Mouse (Mus musculus) heart, embryonic 12.5 days (tissue): Measurements from ENCODE around the gene Wnt10b. TPM values are rescaled to one million over a fixed set of nuclear protein-coding genes. Genes with fewer than 3 reads are reported as not detected.

Experiments used
- ATAC-seq: fragments of 200-750 bp; cut with Nextera tagmentation; 2 replicates; pipeline ENCODE4 v1.8.0; 2017; ENCODE audit warnings: moderate TSS enrichment, moderate library complexity; ENCODE audit not compliant: insufficient number of reproducible peaks, low FRiP score
- H3K27ac ChIP-seq: fragments of 300-500 bp; sonication (generic); 2 replicates; pipeline ENCODE4 v1.5.1; 2016; ENCODE audit warnings: mild to moderate bottlenecking, moderate library complexity; ENCODE audit not compliant: poor library complexity, severe bottlenecking
- H3K27me3 ChIP-seq: fragments of 300-500 bp; sonication (generic); replicated peaks from 2 replicates; pipeline ENCODE4 v1.6.1; 2016; ENCODE audit warnings: mild to moderate bottlenecking, moderate library complexity
- H3K36me3 ChIP-seq: fragments of 300-500 bp; sonication (generic); 2 replicates; pipeline ENCODE4 v1.6.1; 2016; ENCODE audit warnings: mild to moderate bottlenecking, moderate library complexity
- H3K4me1 ChIP-seq: fragments of 300-500 bp; sonication (generic); replicated peaks from 2 replicates; pipeline ENCODE4 v1.6.1; 2016; ENCODE audit warnings: mild to moderate bottlenecking
- H3K4me2 ChIP-seq: fragments of 300-500 bp; sonication (generic); 2 replicates; pipeline ENCODE4 v1.6.1; 2016; ENCODE audit warnings: mild to moderate bottlenecking, moderate library complexity
- H3K4me3 ChIP-seq: fragments of 300-500 bp; sonication (generic); 2 replicates; pipeline ENCODE4 v1.5.1; 2016; ENCODE audit warnings: mild to moderate bottlenecking
- H3K9ac ChIP-seq: fragments of 300-500 bp; sonication (generic); 2 replicates; pipeline ENCODE4 v1.6.1; 2016; ENCODE audit warnings: mild to moderate bottlenecking, moderate library complexity
- H3K9me3 ChIP-seq: fragments of 300-500 bp; sonication (generic); replicated peaks from 2 replicates; pipeline ENCODE4 v1.6.1; 2016; ENCODE audit warnings: mild to moderate bottlenecking, moderate library complexity
- WGBS: fragments of 180-500 bp; shearing (Covaris S2); methylation state at CpG from one replicate; pipeline ENCODE4 v1.1.7; 2016; 5-methylcytosine and 5-hydroxymethylcytosine counted together
- polyA plus RNA-seq: library from polyadenylated mRNA; unstranded; fragments of >200 nt; fragmentation: Nextera tagmentation; extraction: Ambion mirVana; gene quantifications from 2 replicates; pipeline ENCODE4 v1.2.1, GENCODE M21; 2016

Wnt10b gene
- polyA plus RNA-seq, 1 experiment from 2014 or later, result not detected

DNA sequence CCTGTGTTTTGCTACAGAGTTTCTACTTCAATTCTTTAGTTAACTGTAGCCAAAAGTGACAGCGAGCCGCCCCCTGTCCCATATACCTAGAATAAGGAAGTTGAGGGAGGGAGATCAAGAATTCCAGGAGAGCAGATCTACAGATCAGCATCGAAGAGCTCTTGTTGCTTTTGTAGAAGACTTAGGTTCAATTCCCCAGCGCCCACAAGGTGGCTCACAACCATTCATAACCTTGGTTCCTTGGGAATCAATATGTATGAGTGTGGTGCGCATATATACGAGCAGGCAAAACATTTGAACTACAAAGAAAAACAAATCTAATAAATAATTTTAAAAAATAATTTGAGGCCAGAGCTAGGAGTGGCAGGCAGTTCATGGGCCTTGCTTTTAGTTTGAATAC is 3.2 kb upstream of the Wnt10b start:
- Histone ChIP-seq H3K4me3 (no peak overlapping the region), H3K36me3 (no peaks in the 10 kb centered on the region), H3K9me3 (peaks cover 4% of the 10 kb centered on the region), H3K27ac (no peak overlapping the region), H3K9ac (no peak overlapping the region), H3K4me1 (peaks cover 40% of the 10 kb centered on the region), H3K27me3 (peaks cover 81% of the 10 kb centered on the region), H3K4me2 (no peak overlapping the region)
- WGBS, result 27% methylated on average over 6 of the region's 6 CpGs
- no peak for ATAC-seq

DNA sequence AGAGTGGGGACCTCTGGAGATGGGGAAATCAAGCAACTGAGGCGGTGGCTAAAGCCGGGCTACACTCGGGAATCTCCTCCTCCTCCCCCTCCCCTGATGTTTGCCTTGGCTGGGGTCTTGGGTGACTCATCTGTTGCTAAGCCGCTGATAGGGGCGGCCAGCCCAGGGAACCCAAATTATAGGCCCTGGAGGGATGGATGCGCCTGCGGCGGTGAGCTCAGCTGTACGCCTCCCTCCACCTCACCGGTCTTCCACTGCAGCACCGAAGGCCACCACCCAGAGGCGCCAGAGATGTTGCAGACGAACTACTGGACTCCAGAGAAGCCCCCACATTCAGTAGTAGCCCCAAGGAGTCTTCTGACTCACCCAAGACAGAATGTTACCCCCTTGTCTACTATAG is 2.6 kb upstream of the Wnt10b start:
- no peaks in the 10 kb centered on the region for H3K36me3 ChIP-seq
- H3K27ac ChIP-seq, result no peak overlapping the region
- H3K4me2 ChIP-seq, result peak overlapping the region; percentile 22; the same call in 1 of the 2 replicates
- peaks cover 42% of the 10 kb centered on the region for H3K4me1 ChIP-seq
- WGBS, result 4% methylated on average over 13 of the region's 13 CpGs
- no peak overlapping the region for H3K9ac ChIP-seq
- H3K27me3 ChIP-seq, result peaks cover 83% of the 10 kb centered on the region
- no peak overlapping the region for H3K4me3 ChIP-seq
- ATAC-seq, result no peak
- H3K9me3 ChIP-seq, result no peaks in the 10 kb centered on the region; the same call in 1 of the 2 replicates

DNA sequence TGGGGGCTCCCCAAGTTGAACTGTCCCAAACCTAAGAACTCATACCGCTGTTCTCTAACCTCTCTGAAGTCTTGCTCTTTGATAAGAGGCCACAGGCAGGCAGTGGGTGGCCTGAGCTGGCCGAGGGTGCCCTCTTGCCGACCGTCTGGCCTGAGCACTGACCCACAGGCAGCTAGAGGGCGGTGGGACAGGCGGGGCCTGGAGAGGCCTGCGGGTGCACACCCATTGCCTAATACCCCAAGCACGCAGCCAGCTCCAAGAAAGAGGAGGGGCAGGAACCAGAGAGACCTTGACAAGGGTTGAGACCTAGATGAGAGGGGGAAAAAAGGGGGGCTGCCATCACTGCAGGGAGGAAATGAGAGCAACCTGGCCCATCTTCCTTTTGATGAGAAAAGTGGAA is 2.1 kb upstream of the Wnt10b start:
- Histone ChIP-seq H3K4me1 (peaks cover 42% of the 10 kb centered on the region), H3K27me3 (peaks cover 83% of the 10 kb centered on the region), H3K36me3 (no peaks in the 10 kb centered on the region), H3K9ac (no peak overlapping the region), H3K4me2 (peak overlapping the region; percentile 22; the same call in 1 of the 2 replicates), H3K27ac (no peak overlapping the region), H3K9me3 (no peaks in the 10 kb centered on the region; the same call in 1 of the 2 replicates), H3K4me3 (no peak overlapping the region)
- 2% methylated on average over 8 of the region's 8 CpGs for WGBS
- ATAC-seq, result no peak

DNA sequence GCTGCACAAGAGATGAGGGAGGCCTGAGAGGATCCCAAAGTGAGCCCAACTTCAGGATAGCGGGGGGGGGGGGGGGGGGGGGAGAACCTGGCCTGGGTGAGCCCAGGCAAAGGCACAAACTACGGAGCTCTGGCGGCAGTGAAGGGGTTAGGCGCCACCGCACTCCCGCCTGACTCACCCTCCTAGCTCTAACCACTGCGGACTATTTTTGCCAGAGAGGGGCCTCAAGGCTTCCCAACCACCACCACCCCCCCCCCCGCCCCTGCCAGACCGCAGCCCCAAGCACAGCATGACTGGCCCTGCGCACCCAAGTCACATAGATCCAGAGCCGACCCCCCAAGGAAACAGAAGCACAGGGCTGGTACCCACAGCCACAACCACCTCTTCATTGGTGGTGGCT is 856 bp upstream of the Wnt10b start:
- peaks cover 89% of the 10 kb centered on the region for H3K27me3 ChIP-seq
- peaks cover 42% of the 10 kb centered on the region for H3K4me1 ChIP-seq
- peak overlapping the region; percentile 41; the same call in 1 of the 2 replicates for H3K4me3 ChIP-seq
- H3K36me3 ChIP-seq, result no peaks in the 10 kb centered on the region
- peak overlapping the region; percentile 69 for H3K4me2 ChIP-seq
- ATAC-seq, result no peak
- no peaks in the 10 kb centered on the region; the same call in 1 of the 2 replicates for H3K9me3 ChIP-seq
- WGBS, result 3% methylated on average over 11 of the region's 11 CpGs
- no peak overlapping the region for H3K9ac ChIP-seq
- no peak overlapping the region for H3K27ac ChIP-seq

DNA sequence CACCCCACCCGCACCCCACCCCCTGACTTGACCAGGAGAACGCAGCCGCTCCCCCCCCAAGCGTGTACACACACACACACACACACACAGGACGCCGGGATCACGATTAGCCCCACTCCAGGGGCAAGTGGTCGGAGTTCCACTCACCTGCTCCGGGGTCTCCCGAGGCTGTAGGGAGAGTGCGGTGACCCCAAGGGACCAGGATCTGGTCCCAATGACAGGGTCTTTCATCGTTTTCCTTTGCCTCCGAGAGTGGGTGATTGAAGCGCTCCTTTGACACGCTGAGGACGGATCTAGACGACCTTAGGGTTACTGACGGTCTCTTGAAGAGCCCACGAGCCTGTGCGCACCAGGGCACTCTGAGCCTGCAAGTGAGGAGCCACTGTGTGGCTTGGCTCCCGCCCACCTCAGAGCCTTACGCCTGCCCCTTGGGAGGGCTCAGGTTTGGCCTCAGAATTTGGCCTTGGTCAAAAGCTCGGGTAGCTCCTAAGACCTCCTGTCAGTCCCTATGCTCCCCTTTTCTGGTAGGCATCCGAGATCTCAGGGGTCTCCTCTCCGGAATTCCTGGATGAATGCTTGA is 331 bp upstream of the Wnt10b start:
- Histone ChIP-seq H3K9ac (no peak overlapping the region), H3K4me2 (peak overlapping the region; percentile 69), H3K9me3 (no peaks in the 10 kb centered on the region; the same call in 1 of the 2 replicates), H3K4me1 (peaks cover 42% of the 10 kb centered on the region), H3K4me3 (peak overlapping the region; percentile 41), H3K27ac (no peak overlapping the region), H3K27me3 (peaks cover 93% of the 10 kb centered on the region), H3K36me3 (no peaks in the 10 kb centered on the region)
- WGBS, result under 1% methylated on average over 25 of the region's 25 CpGs
- ATAC-seq, result no peak

DNA sequence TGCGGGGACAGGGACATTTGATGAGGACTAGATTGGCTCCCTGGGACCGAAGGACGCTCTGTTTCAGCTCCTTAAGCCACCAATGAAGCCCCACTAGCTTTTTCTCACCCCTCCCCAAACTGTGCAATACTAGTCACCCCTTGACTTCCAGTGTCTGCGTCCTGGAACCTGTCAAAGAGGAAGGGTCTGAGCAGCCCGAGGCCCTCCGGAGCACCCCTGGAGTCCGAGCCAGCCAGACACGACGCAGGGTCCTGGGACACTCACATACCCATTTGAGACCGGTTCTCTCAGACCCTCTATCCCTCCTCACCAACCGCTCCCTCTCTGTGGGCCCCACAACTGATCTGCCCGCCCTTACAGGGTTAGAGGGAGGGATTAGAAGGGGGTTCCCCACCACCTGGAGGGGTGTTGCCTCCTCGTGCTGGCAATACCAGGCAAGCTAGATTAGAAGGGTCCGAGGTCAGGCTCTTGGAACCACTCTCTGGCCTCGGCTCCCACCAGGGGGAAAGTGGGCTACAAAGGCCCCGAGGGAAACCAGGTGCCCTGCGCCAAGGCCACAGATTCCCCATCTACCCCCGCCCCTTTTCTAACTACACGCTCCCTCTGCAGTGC is 839 bp downstream of the Wnt10b start:
- ATAC-seq, result no peak
- Histone ChIP-seq H3K4me1 (peaks cover 46% of the 10 kb centered on the region), H3K27ac (no peak overlapping the region), H3K4me2 (peak overlapping the region; percentile 69), H3K4me3 (peak overlapping the region; percentile 41), H3K9me3 (no peaks in the 10 kb centered on the region; the same call in 1 of the 2 replicates), H3K36me3 (no peaks in the 10 kb centered on the region), H3K27me3 (peaks cover 96% of the 10 kb centered on the region), H3K9ac (0 out of 2 replicates have a peak overlapping the region, but pooled peaks have one; percentile 32)
- 2% methylated on average over 19 of the region's 19 CpGs for WGBS

DNA sequence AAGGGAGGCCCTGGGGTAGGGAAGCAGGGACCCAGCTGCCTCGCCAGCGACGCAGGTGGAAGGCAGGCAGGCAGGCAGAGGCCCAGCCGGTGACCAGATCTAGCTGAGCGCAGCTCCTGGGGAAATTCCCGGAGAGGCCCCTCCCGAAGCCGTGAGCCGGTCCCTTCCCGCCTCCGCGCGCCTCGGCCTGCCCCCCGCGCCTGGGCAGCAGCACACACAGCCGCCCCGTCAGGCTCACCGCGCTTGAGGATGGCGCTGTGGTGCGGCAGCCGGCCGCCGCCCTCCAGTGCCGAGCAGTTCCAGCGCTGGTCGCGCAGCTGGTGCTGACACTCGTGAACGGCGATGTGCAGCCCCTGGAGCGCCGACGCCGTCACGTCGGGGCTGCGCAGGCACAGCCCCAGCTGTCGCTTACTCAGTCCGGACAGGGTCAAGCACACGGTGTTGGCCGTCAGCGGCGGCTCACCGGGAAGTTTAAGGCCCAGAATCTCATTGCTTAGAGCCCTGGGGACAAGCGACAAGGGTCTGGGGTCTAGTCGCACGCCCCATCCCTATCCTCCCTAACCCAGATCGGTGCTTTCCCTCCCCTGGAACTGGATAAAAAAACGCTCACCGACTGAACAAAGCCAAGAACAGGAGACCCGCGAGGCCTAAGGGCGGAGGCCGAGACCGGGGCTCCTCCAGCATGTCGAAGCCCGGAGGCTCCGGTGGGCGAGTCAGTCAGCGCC is 1.5 kb downstream of the Wnt10b start:
- H3K9ac ChIP-seq, result peak overlapping the region; percentile 32; the same call in 1 of the 2 replicates
- 1% methylated on average over 62 of the region's 62 CpGs for WGBS
- ATAC-seq, result no peak

DNA sequence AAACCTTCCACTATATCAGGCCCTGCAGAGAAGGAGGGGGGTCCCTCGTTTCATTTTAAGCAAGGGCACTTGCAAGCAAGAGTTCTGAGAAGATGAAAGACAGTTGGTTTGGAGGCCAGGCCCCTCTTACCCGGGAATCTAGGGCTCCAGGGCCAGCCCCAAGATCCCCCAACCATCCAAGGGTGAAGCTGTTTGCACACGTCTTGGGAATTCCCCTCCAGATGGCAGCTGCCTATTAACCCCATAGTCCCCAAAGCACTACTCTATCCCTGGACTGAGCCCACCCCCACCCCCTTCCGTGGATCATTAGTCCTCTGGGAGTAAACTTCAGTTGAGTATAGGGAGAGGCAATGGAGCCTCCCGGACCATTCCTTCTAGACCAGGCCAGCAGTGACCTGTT is 2.4 kb downstream of the Wnt10b start:
- Histone ChIP-seq H3K4me3 (no peak overlapping the region), H3K4me2 (no peak overlapping the region)

More for the DNA sequence above, 1.5 kb downstream of the Wnt10b start:
- Histone ChIP-seq H3K4me1 (peaks cover 47% of the 10 kb centered on the region), H3K27me3 (peaks cover 96% of the 10 kb centered on the region), H3K4me3 (peak overlapping the region; percentile 34), H3K36me3 (no peaks in the 10 kb centered on the region), H3K4me2 (peak overlapping the region; percentile 62), H3K9me3 (no peaks in the 10 kb centered on the region; the same call in 1 of the 2 replicates), H3K27ac (no peak overlapping the region)

DNA sequence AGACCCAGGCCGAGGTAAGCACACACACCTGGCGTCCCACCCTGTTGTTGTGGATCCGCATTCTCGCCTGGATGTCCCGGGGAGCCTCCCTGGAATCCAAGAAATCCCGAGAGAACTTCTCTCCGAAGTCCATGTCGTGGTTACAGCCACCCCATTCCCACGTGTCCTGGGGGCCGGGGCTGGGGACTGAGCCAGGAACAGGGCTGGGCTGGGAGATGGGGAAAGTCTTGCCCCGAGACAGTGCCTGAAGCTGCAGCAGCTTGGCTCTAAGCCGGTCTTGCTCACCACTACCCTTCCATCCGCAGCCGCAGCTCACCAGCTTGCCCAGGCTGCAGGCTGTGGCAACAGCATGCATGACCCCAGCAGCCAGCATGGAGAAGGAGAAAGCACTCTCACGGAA is 3.9 kb downstream of the Wnt10b start:
- WGBS, result 10% methylated on average over 15 of the region's 15 CpGs
- Histone ChIP-seq H3K4me2 (0 out of 2 replicates have a peak overlapping the region, but pooled peaks have one; percentile 0), H3K4me3 (0 out of 2 replicates have a peak overlapping the region, but pooled peaks have one; percentile 3)

More for the DNA sequence above, 2.4 kb downstream of the Wnt10b start:
- H3K27ac ChIP-seq, result no peak overlapping the region
- no peaks in the 10 kb centered on the region; the same call in 1 of the 2 replicates for H3K9me3 ChIP-seq
- no peak for ATAC-seq
- H3K27me3 ChIP-seq, result peaks cover 95% of the 10 kb centered on the region
- H3K9ac ChIP-seq, result no peak overlapping the region
- no peaks in the 10 kb centered on the region for H3K36me3 ChIP-seq
- WGBS, result 2% methylated on average over 5 of the region's 5 CpGs
- H3K4me1 ChIP-seq, result peaks cover 44% of the 10 kb centered on the region

DNA sequence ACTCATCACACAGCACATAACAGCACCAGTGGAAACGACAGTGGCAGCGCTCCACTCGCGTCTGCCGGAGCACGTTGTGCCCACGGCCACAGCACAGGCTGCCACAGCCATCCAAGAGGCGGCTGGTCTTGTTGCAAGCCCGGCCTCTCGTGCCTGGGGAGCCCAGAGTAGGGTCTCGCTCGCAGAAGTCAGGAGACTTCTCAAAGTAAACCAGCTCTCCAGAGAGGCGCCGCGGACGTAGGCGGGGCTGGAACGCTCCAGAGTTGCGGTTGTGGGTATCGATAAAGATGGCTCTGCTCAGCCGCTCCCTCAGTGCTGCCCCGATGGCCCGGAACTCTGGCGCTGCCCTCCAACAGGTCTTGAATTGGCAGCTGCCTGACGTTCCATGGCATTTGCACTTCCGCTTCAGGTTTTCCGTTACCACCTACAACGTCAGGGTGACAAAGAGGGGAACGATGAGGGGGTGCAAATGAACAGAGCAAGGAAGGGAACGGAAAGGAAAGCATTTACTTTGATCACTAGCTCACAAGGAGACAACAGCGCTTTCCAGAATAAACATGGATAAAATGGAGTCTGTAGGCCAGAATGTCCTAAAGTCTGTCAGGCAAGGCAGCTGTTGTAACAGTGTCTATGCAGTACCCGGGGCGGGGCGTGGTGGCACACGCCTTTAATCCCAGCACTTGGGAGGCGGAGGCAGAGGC is 5.3 kb downstream of the Wnt10b start:
- H3K9ac ChIP-seq, result peak overlapping the region; percentile 61
- 3% methylated on average over 36 of the region's 36 CpGs for WGBS
- H3K4me3 ChIP-seq, result peak overlapping the region; percentile 41
- ATAC-seq, result no peak
- H3K9me3 ChIP-seq, result no peaks in the 10 kb centered on the region; the same call in 1 of the 2 replicates
- peaks cover 93% of the 10 kb centered on the region for H3K27me3 ChIP-seq
- H3K27ac ChIP-seq, result no peak overlapping the region
- H3K4me2 ChIP-seq, result peak overlapping the region; percentile 71
- H3K4me1 ChIP-seq, result peaks cover 22% of the 10 kb centered on the region
- H3K36me3 ChIP-seq, result no peaks in the 10 kb centered on the region

More for the DNA sequence above, 3.9 kb downstream of the Wnt10b start:
- H3K36me3 ChIP-seq, result no peaks in the 10 kb centered on the region
- H3K27ac ChIP-seq, result no peak overlapping the region
- H3K27me3 ChIP-seq, result peaks cover 94% of the 10 kb centered on the region
- no peaks in the 10 kb centered on the region; the same call in 1 of the 2 replicates for H3K9me3 ChIP-seq
- no peak overlapping the region for H3K9ac ChIP-seq
- ATAC-seq, result no peak
- H3K4me1 ChIP-seq, result peaks cover 36% of the 10 kb centered on the region
